Mouse (Mus musculus) heart, adult 18-20 months (tissue): ENCODE results near the gene Cks2. TPM values are rescaled to one million over a fixed set of nuclear protein-coding genes. Genes with fewer than 3 reads are reported as not detected.

Source experiments
- DNase-seq, 2 experiments: peaks; one replicate each; pipeline ENCODE4 v3.0.0; 2021 to 2022; ENCODE audit warnings: mixed read lengths in 1 of 2
- total RNA-seq, 2 experiments: library from RNA; stranded (reverse); gene quantifications; 2 replicates each; pipeline ENCODE4 v1.2.3; 2021

Cks2 gene
- total RNA-seq, 2 experiments from 2014 or later, result 1.1 to 2.0 TPM

GRCm38 (mm10) chr13:51638958-51639357 is 6.1 kb upstream of the Cks2 start:
- DNase-seq, result no peak

- no peak for DNase-seq
These were observed 3.6 kb upstream of the Cks2 start for GRCm38 (mm10) chr13:51641424-51641823.

GRCm38 (mm10) chr13:51642171-51642778 is 2.8 kb upstream of the Cks2 start:
- DNase-seq, result no peak

GRCm38 (mm10) chr13:51643924-51644828 is 856 bp upstream of the Cks2 start:
- peak in 1 of 2 experiments; percentile 10 for DNase-seq

- DNase-seq, result no peak
These were observed 840 bp downstream of the Cks2 start for GRCm38 (mm10) chr13:51645872-51646271.

GRCm38 (mm10) chr13:51646362-51647027 is 1.5 kb downstream of the Cks2 start:
- DNase-seq, result no peak

- no peak for DNase-seq
These were observed 2.7 kb downstream of the Cks2 start for GRCm38 (mm10) chr13:51647770-51648169.

- DNase-seq, result no peak
These were observed 3.2 kb downstream of the Cks2 start for GRCm38 (mm10) chr13:51648237-51648636.

GRCm38 (mm10) chr13:51649740-51650139 is 4.7 kb downstream of the Cks2 start:
- DNase-seq, result no peak

- DNase-seq, result peak; percentile 96
These were observed 6.5 kb downstream of the Cks2 start, which contains the start of gene Secisbp2 for GRCm38 (mm10) chr13:51651408-51652064. TSS of gene Secisbp2 (plus strand) at chr13:51651697.

GRCm38 (mm10) chr13:51653159-51653558 is 8.1 kb downstream of the Cks2 start:
- no peak for DNase-seq

- peak; percentile 53 to 72 for DNase-seq
These were observed 8.9 kb downstream of the Cks2 start for GRCm38 (mm10) chr13:51653961-51654360.

- no peak for DNase-seq
These were observed 11.6 kb downstream of the Cks2 start for GRCm38 (mm10) chr13:51656516-51657235.

- no peak for DNase-seq
These were observed 13.1 kb downstream of the Cks2 start for GRCm38 (mm10) chr13:51658094-51658493.

GRCm38 (mm10) chr13:51659573-51659972 is 14.5 kb downstream of the Cks2 start:
- DNase-seq, result no peak

- DNase-seq, result no peak
These were observed 18.5 kb downstream of the Cks2 start for GRCm38 (mm10) chr13:51663561-51663960.

- DNase-seq, result peak in 1 of 2 experiments; percentile 27
These were observed 23.2 kb downstream of the Cks2 start for GRCm38 (mm10) chr13:51668195-51668594.

- DNase-seq, result no peak
These were observed 31.6 kb downstream of the Cks2 start for GRCm38 (mm10) chr13:51676641-51677040.

GRCm38 (mm10) chr13:51677041-51677440 is 32.0 kb downstream of the Cks2 start:
- DNase-seq, result no peak

- no peak for DNase-seq
These were observed 32.7 kb downstream of the Cks2 start for GRCm38 (mm10) chr13:51677630-51678185.

GRCm38 (mm10) chr13:51678687-51679086 is 33.7 kb downstream of the Cks2 start:
- no peak for DNase-seq
